Mouse (Mus musculus) stomach, embryonic 14.5 days (tissue): ENCODE results near the gene Togaram1. TPM values are rescaled to one million over a fixed set of nuclear protein-coding genes. Genes with fewer than 3 reads are reported as not detected.

ENCODE experiments used
- ATAC-seq: fragments of 200-750 bp; cut with Nextera tagmentation; 2 replicates; pipeline ENCODE4 v1.8.0; 2017; ENCODE audit warnings: low read depth, moderate TSS enrichment; ENCODE audit not compliant: insufficient number of reproducible peaks, insufficient read depth, low FRiP score
- H3K27ac ChIP-seq: fragments of 300-500 bp; sonication (generic); 2 replicates; pipeline ENCODE4 v1.5.1; 2014; ENCODE audit warnings: mild to moderate bottlenecking, low read length, moderate library complexity, mixed read lengths
- H3K27me3 ChIP-seq: fragments of 300-500 bp; sonication (generic); 2 replicates; pipeline ENCODE4 v1.6.1; 2014; ENCODE audit warnings: low read length, control low read depth, mixed read lengths; ENCODE audit not compliant: control insufficient read depth, insufficient read depth
- H3K36me3 ChIP-seq: fragments of 300-500 bp; sonication (generic); 2 replicates; pipeline ENCODE4 v1.6.1; 2014; ENCODE audit warnings: mild to moderate bottlenecking, control low read depth, low read length, moderate library complexity, mixed read lengths; ENCODE audit not compliant: control insufficient read depth, insufficient read depth
- H3K4me1 ChIP-seq: fragments of 300-500 bp; sonication (generic); 2 replicates; pipeline ENCODE4 v1.6.1; 2014; ENCODE audit warnings: low read length, control low read depth, mixed read lengths; ENCODE audit not compliant: control insufficient read depth, insufficient read depth
- H3K4me2 ChIP-seq: fragments of 300-500 bp; sonication (generic); replicated peaks from 2 replicates; pipeline ENCODE4 v1.6.1; 2014; ENCODE audit warnings: low read depth, low read length, control low read depth
- H3K4me3 ChIP-seq: fragments of 300-500 bp; sonication (generic); 2 replicates; pipeline ENCODE4 v1.5.1; 2014; ENCODE audit warnings: low read depth, low read length, control low read depth
- H3K9ac ChIP-seq: fragments of 300-500 bp; sonication (generic); replicated peaks from 2 replicates; pipeline ENCODE4 v1.6.1; 2014; ENCODE audit warnings: low read depth, mild to moderate bottlenecking, control low read depth, low read length, moderate library complexity, mixed read lengths
- H3K9me3 ChIP-seq: fragments of 300-500 bp; sonication (generic); 2 replicates; pipeline ENCODE4 v1.6.1; 2016; ENCODE audit warnings: low read depth, low read length, control low read depth; ENCODE audit not compliant: control insufficient read depth
- WGBS: fragments of 180-500 bp; shearing (Covaris S2); extraction: QIAGEN DNeasy Blood & Tissue Kit; methylation state at CpG from one replicate; pipeline ENCODE4 v1.1.7; 2014; 5-methylcytosine and 5-hydroxymethylcytosine counted together
- polyA plus RNA-seq: library from polyadenylated mRNA; unstranded; fragments of >200 nt; fragmentation: Nextera tagmentation; extraction: Ambion mirVana; gene quantifications from 2 replicates; pipeline ENCODE4 v1.2.1, GENCODE M21; 2014

Togaram1 gene
- polyA plus RNA-seq, 1 experiment from 2014 or later = 44.9 TPM

GRCm38 (mm10) chr12:65066234-65066633, 100.6 kb downstream of the Togaram1 start:
- Histone ChIP-seq H3K9ac (no peak overlapping the region), H3K9me3 (no peaks in the 10 kb centered on the region), H3K27ac (no peak overlapping the region), H3K4me1 (no peaks in the 10 kb centered on the region), H3K36me3 (peaks cover 33% of the 10 kb centered on the region), H3K27me3 (no peaks in the 10 kb centered on the region), H3K4me2 (no peak overlapping the region), H3K4me3 (no peak overlapping the region)
- no peak for ATAC-seq
- WGBS = 63% methylated on average over 3 of the region's 3 CpGs

DNA sequence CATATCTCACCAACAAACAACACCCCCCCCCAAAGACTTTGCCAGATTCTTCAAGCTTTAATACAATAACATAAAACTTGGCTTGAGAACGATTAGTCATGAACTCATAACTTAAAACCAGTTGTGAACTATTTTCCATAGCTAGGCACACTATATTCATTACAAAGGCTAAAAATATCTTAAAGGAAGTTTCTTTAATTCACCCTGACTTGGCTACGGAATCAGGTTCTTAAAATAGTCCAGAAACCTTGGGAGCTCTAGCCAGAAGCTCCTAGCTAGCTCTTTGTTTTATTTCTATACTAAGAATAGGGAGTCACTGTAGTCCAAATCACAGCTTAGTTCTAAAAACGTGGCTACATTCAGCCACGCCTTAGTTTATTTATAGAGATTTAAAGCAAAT, 102.8 kb downstream of the Togaram1 start:
- Histone ChIP-seq H3K4me1 (0 out of 2 replicates have a peak, but pooled peaks cover 5% of the 10 kb centered on the region), H3K36me3 (peaks cover 20% of the 10 kb centered on the region), H3K4me2 (no peak overlapping the region), H3K4me3 (no peak overlapping the region), H3K9ac (no peak overlapping the region), H3K9me3 (no peaks in the 10 kb centered on the region), H3K27ac (no peak overlapping the region), H3K27me3 (no peaks in the 10 kb centered on the region)
- 65% methylated on average over 4 of the region's 4 CpGs for WGBS
- ATAC-seq = no peak

Other genes starting within 250 kb of the Togaram1 start
- 3.1 and 3.6 TPM in 2 replicates for gene Gm527, start 47.9 kb upstream of the Togaram1 start, polyA plus RNA-seq
- gene Klhl28, start 270 bp upstream of the Togaram1 start, polyA plus RNA-seq = 18.2 TPM in 2 replicates
- gene Prpf39, start 70.5 kb downstream of the Togaram1 start, polyA plus RNA-seq = 71.8 and 73.1 TPM in 2 replicates
- 355 and 374 TPM in 2 replicates for gene Fkbp3, start 108.2 kb downstream of the Togaram1 start, polyA plus RNA-seq
- 9.3 and 13.5 TPM in 2 replicates for gene Fancm, start 109.8 kb downstream of the Togaram1 start, polyA plus RNA-seq
- 61.7 and 63.8 TPM in 2 replicates for gene Mis18bp1, start 206.8 kb downstream of the Togaram1 start, polyA plus RNA-seq